Mouse (Mus musculus) midbrain, embryonic 13.5 days (tissue): ENCODE results near the gene Rora. TPM values are rescaled to one million over a fixed set of nuclear protein-coding genes. Genes with fewer than 3 reads are reported as not detected.

ENCODE experiments used
- ATAC-seq: fragments of 200-750 bp; cut with Nextera tagmentation; 2 replicates; pipeline ENCODE4 v1.8.0; 2017; ENCODE audit warnings: mild to moderate bottlenecking, moderate TSS enrichment, moderate library complexity
- H3K27ac ChIP-seq: fragments of 300-500 bp; sonication (generic); 2 replicates; pipeline ENCODE4 v1.5.1; 2015; ENCODE audit warnings: inconsistent platforms, mild to moderate bottlenecking, moderate library complexity
- H3K27me3 ChIP-seq: fragments of 300-500 bp; sonication (generic); 2 replicates; pipeline ENCODE4 v1.6.1; 2015; ENCODE audit warnings: mild to moderate bottlenecking, inconsistent platforms
- H3K36me3 ChIP-seq: fragments of 300-500 bp; sonication (generic); 2 replicates; pipeline ENCODE4 v1.6.1; 2015; ENCODE audit warnings: mild to moderate bottlenecking, inconsistent platforms
- H3K4me1 ChIP-seq: fragments of 300-500 bp; sonication (generic); replicated peaks from 2 replicates; pipeline ENCODE4 v1.6.1; 2015; ENCODE audit warnings: inconsistent platforms
- H3K4me2 ChIP-seq: fragments of 300-500 bp; sonication (generic); replicated peaks from 2 replicates; pipeline ENCODE4 v1.6.1; 2015; ENCODE audit warnings: moderate library complexity, mild to moderate bottlenecking, inconsistent platforms
- H3K4me3 ChIP-seq: fragments of 300-500 bp; sonication (generic); replicated peaks from 2 replicates; pipeline ENCODE4 v1.5.1; 2015; ENCODE audit warnings: mild to moderate bottlenecking, inconsistent platforms
- H3K9ac ChIP-seq: fragments of 300-500 bp; sonication (generic); replicated peaks from 2 replicates; pipeline ENCODE4 v1.6.1; 2015; ENCODE audit warnings: mild to moderate bottlenecking, inconsistent platforms
- H3K9me3 ChIP-seq: fragments of 300-500 bp; sonication (generic); 2 replicates; pipeline ENCODE4 v1.6.1; 2016; ENCODE audit warnings: mild to moderate bottlenecking, inconsistent platforms
- WGBS: fragments of 180-500 bp; shearing (Covaris S2); methylation state at CpG from one replicate; pipeline ENCODE4 v1.1.7; 2015; 5-methylcytosine and 5-hydroxymethylcytosine counted together
- polyA plus RNA-seq: library from polyadenylated mRNA; unstranded; fragments of >200 nt; fragmentation: Nextera tagmentation; extraction: Ambion mirVana; gene quantifications from 2 replicates; pipeline ENCODE4 v1.2.1, GENCODE M21; 2015

The Rora gene
- polyA plus RNA-seq, 1 experiment from 2014 or later = 21.0 TPM

- ATAC-seq = no peak
- Histone ChIP-seq H3K4me2 (no peak overlapping the region), H3K27me3 (no peaks in the 10 kb centered on the region), H3K27ac (no peak overlapping the region), H3K4me1 (peaks cover 23% of the 10 kb centered on the region), H3K9me3 (peaks cover 4% of the 10 kb centered on the region; the same call in 1 of the 2 replicates), H3K36me3 (no peaks in the 10 kb centered on the region), H3K9ac (no peak overlapping the region), H3K4me3 (no peak overlapping the region)
- 23% methylated on average over 7 of the region's 7 CpGs for WGBS
Observed at GRCm38 (mm10) chr9:68761672-68762071, 108.1 kb downstream of the Rora start.

- Histone ChIP-seq H3K4me2 (no peak overlapping the region), H3K9me3 (no peaks in the 10 kb centered on the region), H3K27me3 (no peaks in the 10 kb centered on the region), H3K4me3 (no peak overlapping the region), H3K36me3 (no peaks in the 10 kb centered on the region), H3K4me1 (peaks cover 27% of the 10 kb centered on the region), H3K27ac (no peak overlapping the region), H3K9ac (no peak overlapping the region)
- no peak for ATAC-seq
- 60% methylated on average over 1 of the region's 1 CpGs for WGBS
Observed at GRCm38 (mm10) chr9:68765595-68765994, 112.0 kb downstream of the Rora start.

GRCm38 (mm10) chr9:68769638-68770037, 116.1 kb downstream of the Rora start:
- H3K36me3 ChIP-seq = no peaks in the 10 kb centered on the region
- WGBS = 45% methylated on average over 1 of the region's 1 CpGs
- H3K27ac ChIP-seq = peak overlapping the region; percentile 6; the same call in 1 of the 2 replicates
- H3K9me3 ChIP-seq = no peaks in the 10 kb centered on the region
- H3K4me3 ChIP-seq = no peak overlapping the region
- H3K27me3 ChIP-seq = no peaks in the 10 kb centered on the region
- peaks cover 6% of the 10 kb centered on the region; the same call in 1 of the 2 replicates for H3K4me1 ChIP-seq
- ATAC-seq = no peak
- H3K9ac ChIP-seq = no peak overlapping the region
- H3K4me2 ChIP-seq = no peak overlapping the region

- Histone ChIP-seq H3K4me1 (peaks cover 9% of the 10 kb centered on the region; the same call in 1 of the 2 replicates), H3K9me3 (no peaks in the 10 kb centered on the region), H3K4me3 (no peak overlapping the region), H3K27ac (no peak overlapping the region), H3K27me3 (no peaks in the 10 kb centered on the region), H3K36me3 (no peaks in the 10 kb centered on the region), H3K9ac (no peak overlapping the region), H3K4me2 (no peak overlapping the region)
- WGBS = 91% methylated on average over 3 of the region's 3 CpGs
- no peak for ATAC-seq
Observed at GRCm38 (mm10) chr9:68771383-68771782, 117.8 kb downstream of the Rora start.

- no peaks in the 10 kb centered on the region for H3K27me3 ChIP-seq
- H3K9me3 ChIP-seq = no peaks in the 10 kb centered on the region
- peaks cover 11% of the 10 kb centered on the region; the same call in 1 of the 2 replicates for H3K4me1 ChIP-seq
- H3K9ac ChIP-seq = no peak overlapping the region
- no peak overlapping the region for H3K4me3 ChIP-seq
- 96% methylated on average over 3 of the region's 3 CpGs for WGBS
- no peak for ATAC-seq
- no peak overlapping the region for H3K27ac ChIP-seq
- no peak overlapping the region for H3K4me2 ChIP-seq
- H3K36me3 ChIP-seq = no peaks in the 10 kb centered on the region
Observed at GRCm38 (mm10) chr9:68773770-68774169, 120.2 kb downstream of the Rora start.

GRCm38 (mm10) chr9:68782011-68782410, 128.4 kb downstream of the Rora start:
- Histone ChIP-seq H3K27ac (no peak overlapping the region), H3K4me2 (no peak overlapping the region), H3K36me3 (no peaks in the 10 kb centered on the region), H3K27me3 (no peaks in the 10 kb centered on the region), H3K4me3 (no peak overlapping the region), H3K4me1 (0 out of 2 replicates have a peak, but pooled peaks cover 2% of the 10 kb centered on the region), H3K9ac (no peak overlapping the region), H3K9me3 (no peaks in the 10 kb centered on the region)
- 83% methylated on average over 8 of the region's 8 CpGs for WGBS
- ATAC-seq = no peak

- 0 out of 2 replicates have a peak, but pooled peaks cover 2% of the 10 kb centered on the region for H3K4me1 ChIP-seq
- no peak for ATAC-seq
- no peak overlapping the region for H3K4me3 ChIP-seq
- no peak overlapping the region for H3K27ac ChIP-seq
- H3K36me3 ChIP-seq = no peaks in the 10 kb centered on the region
- WGBS = 78% methylated on average over 5 of the region's 5 CpGs
- H3K9ac ChIP-seq = no peak overlapping the region
- H3K4me2 ChIP-seq = no peak overlapping the region
- H3K9me3 ChIP-seq = no peaks in the 10 kb centered on the region
- no peaks in the 10 kb centered on the region for H3K27me3 ChIP-seq
Observed at GRCm38 (mm10) chr9:68782604-68783003, 129.0 kb downstream of the Rora start.

- ATAC-seq = no peak
- 80% methylated on average over 5 of the region's 5 CpGs for WGBS
- no peak overlapping the region for H3K27ac ChIP-seq
- H3K4me1 ChIP-seq = no peaks in the 10 kb centered on the region
- no peaks in the 10 kb centered on the region for H3K36me3 ChIP-seq
- no peaks in the 10 kb centered on the region for H3K9me3 ChIP-seq
- no peak overlapping the region for H3K4me3 ChIP-seq
- no peak overlapping the region for H3K4me2 ChIP-seq
- no peak overlapping the region for H3K9ac ChIP-seq
- no peaks in the 10 kb centered on the region for H3K27me3 ChIP-seq
Observed at GRCm38 (mm10) chr9:68783246-68783645, 129.7 kb downstream of the Rora start.

- 85% methylated on average over 8 of the region's 8 CpGs for WGBS
- no peak overlapping the region for H3K4me3 ChIP-seq
- no peak overlapping the region for H3K9ac ChIP-seq
- no peak overlapping the region for H3K27ac ChIP-seq
- H3K9me3 ChIP-seq = no peaks in the 10 kb centered on the region
- ATAC-seq = no peak
- H3K4me1 ChIP-seq = no peaks in the 10 kb centered on the region
- no peak overlapping the region for H3K4me2 ChIP-seq
- no peaks in the 10 kb centered on the region for H3K27me3 ChIP-seq
- no peaks in the 10 kb centered on the region for H3K36me3 ChIP-seq
Observed at GRCm38 (mm10) chr9:68786614-68787293, 133.2 kb downstream of the Rora start.

GRCm38 (mm10) chr9:68787665-68788064, 134.1 kb downstream of the Rora start:
- Histone ChIP-seq H3K36me3 (no peaks in the 10 kb centered on the region), H3K4me2 (no peak overlapping the region), H3K27ac (no peak overlapping the region), H3K9me3 (no peaks in the 10 kb centered on the region), H3K4me1 (no peaks in the 10 kb centered on the region; the same call in 1 of the 2 replicates), H3K27me3 (no peaks in the 10 kb centered on the region), H3K9ac (no peak overlapping the region), H3K4me3 (no peak overlapping the region)
- ATAC-seq = no peak
- 76% methylated on average over 2 of the region's 2 CpGs for WGBS

GRCm38 (mm10) chr9:68790922-68791321, 137.3 kb downstream of the Rora start:
- H3K9me3 ChIP-seq = no peaks in the 10 kb centered on the region
- 88% methylated on average over 4 of the region's 4 CpGs for WGBS
- ATAC-seq = no peak

GRCm38 (mm10) chr9:68791982-68792540, 138.5 kb downstream of the Rora start:
- no peaks in the 10 kb centered on the region for H3K36me3 ChIP-seq
- ATAC-seq = no peak
- no peak overlapping the region for H3K27ac ChIP-seq
- H3K4me2 ChIP-seq = no peak overlapping the region; the same call in 1 of the 2 replicates
- H3K9me3 ChIP-seq = no peaks in the 10 kb centered on the region
- H3K9ac ChIP-seq = no peak overlapping the region
- 71% methylated on average over 16 of the region's 16 CpGs for WGBS
- no peaks in the 10 kb centered on the region for H3K27me3 ChIP-seq
- H3K4me1 ChIP-seq = no peaks in the 10 kb centered on the region; the same call in 1 of the 2 replicates
- H3K4me3 ChIP-seq = no peak overlapping the region

More at GRCm38 (mm10) chr9:68790922-68791321, 137.3 kb downstream of the Rora start:
- H3K4me3 ChIP-seq = no peak overlapping the region
- no peaks in the 10 kb centered on the region; the same call in 1 of the 2 replicates for H3K4me1 ChIP-seq
- H3K4me2 ChIP-seq = no peak overlapping the region
- H3K27ac ChIP-seq = no peak overlapping the region
- no peak overlapping the region for H3K9ac ChIP-seq
- H3K36me3 ChIP-seq = no peaks in the 10 kb centered on the region
- no peaks in the 10 kb centered on the region for H3K27me3 ChIP-seq
